Mouse (Mus musculus) left cerebral cortex, postnatal 4 days (tissue): Measurements from ENCODE around the gene Cep78. TPM values are rescaled to one million over a fixed set of nuclear protein-coding genes. Genes with fewer than 3 reads are reported as not detected.
"Not testable (repeated sequence)": the region's sequence is repeated elsewhere in the genome, so short reads cannot be mapped to it uniquely, and the experiment has no call there.

Experiments used
- DNase-seq: peaks from one replicate; pipeline ENCODE4 v3.0.0-alpha.2; 2022
- intact Hi-C: fragments of 180-260 bp; cut with DNase I; formaldehyde crosslinking; loops from one replicate; pipeline ENCODE4 v1.15.1; 2025
- total RNA-seq, 2 experiments: library from RNA; stranded (reverse); gene quantifications; 2 replicates each; pipeline ENCODE4 v1.2.3; 2021

The Cep78 gene
- 10 to 100 TPM; 21.2 to 21.5 TPM for total RNA-seq

GRCm38 (mm10) chr19:15984449-15985171 is at the start of gene Cep78:
Gene Cep78 (minus strand): TSS chr19:15984989.
- intact Hi-C loops = no loop called here
- DNase-seq = peak; percentile 93

- intact Hi-C loops = no loop called here
- no peak for DNase-seq
These were observed 46.5 kb upstream of the Cep78 start for GRCm38 (mm10) chr19:16031276-16031675.

- intact Hi-C loops = not testable (repeated sequence)
These were observed 44.5 kb upstream of the Cep78 start for GRCm38 (mm10) chr19:16029253-16029771.

GRCm38 (mm10) chr19:16028746-16029252 is 44.0 kb upstream of the Cep78 start:
- intact Hi-C loops = no loop called here
- no peak for DNase-seq

More at GRCm38 (mm10) chr19:16029253-16029771, 44.5 kb upstream of the Cep78 start:
- not testable (repeated sequence) for DNase-seq

GRCm38 (mm10) chr19:16027876-16028670 is 43.3 kb upstream of the Cep78 start:
- DNase-seq = no peak
- intact Hi-C loops = no loop called here

GRCm38 (mm10) chr19:16026276-16026675 is 41.5 kb upstream of the Cep78 start:
- DNase-seq = no peak
- intact Hi-C loops = no loop called here

GRCm38 (mm10) chr19:16022178-16022577 is 37.4 kb upstream of the Cep78 start:
- no peak for DNase-seq
- intact Hi-C loops = no loop called here

- intact Hi-C loops = no loop called here
- no peak for DNase-seq
These were observed 31.4 kb upstream of the Cep78 start for GRCm38 (mm10) chr19:16016171-16016570.

- intact Hi-C loops = no loop called here
- peak; percentile 11 for DNase-seq
These were observed 30.6 kb upstream of the Cep78 start for GRCm38 (mm10) chr19:16015191-16015968.

- no peak for DNase-seq
- intact Hi-C loops = no loop called here
These were observed 25.1 kb upstream of the Cep78 start for GRCm38 (mm10) chr19:16009746-16010337.

GRCm38 (mm10) chr19:16009111-16009510 is 24.3 kb upstream of the Cep78 start:
- DNase-seq = no peak
- intact Hi-C loops = no loop called here

- intact Hi-C loops = no loop called here
- DNase-seq = no peak
These were observed 22.3 kb upstream of the Cep78 start for GRCm38 (mm10) chr19:16007131-16007530.

- intact Hi-C loops = no loop called here
- peak; percentile 69 for DNase-seq
These were observed 13.4 kb upstream of the Cep78 start for GRCm38 (mm10) chr19:15998157-15998556.

GRCm38 (mm10) chr19:15996901-15997564 is 12.2 kb upstream of the Cep78 start:
- intact Hi-C loops = no loop called here
- peak; percentile 87 for DNase-seq

- intact Hi-C loops = no loop called here
- no peak for DNase-seq
These were observed 5.3 kb upstream of the Cep78 start for GRCm38 (mm10) chr19:15990102-15990501.

- intact Hi-C loops = no loop called here
- DNase-seq = no peak
These were observed 454 bp upstream of the Cep78 start for GRCm38 (mm10) chr19:15985172-15985713.

GRCm38 (mm10) chr19:15983739-15984344 is 947 bp downstream of the Cep78 start:
- DNase-seq = no peak
- intact Hi-C loops = no loop called here

GRCm38 (mm10) chr19:15982926-15983738 is 1.7 kb downstream of the Cep78 start:
- no peak for DNase-seq
- intact Hi-C loops = no loop called here
